Mouse (Mus musculus) ES-Bruce4 (cell line): Measurements from ENCODE around the gene Ifna5.
"Not testable (repeated sequence)": the region's sequence is repeated elsewhere in the genome, so short reads cannot be mapped to it uniquely, and the experiment has no call there.

Experiments used
- CTCF ChIP-seq: IDR thresholded peaks from one replicate; pipeline ENCODE4 v1.8.1; 2011; ENCODE audit warnings: low read depth, low read length
- EP300 ChIP-seq: IDR thresholded peaks from 2 replicates; pipeline ENCODE4 v1.6.1; 2011; ENCODE audit warnings: low read depth, low read length; ENCODE audit not compliant: insufficient read depth
- POLR2A ChIP-seq: IDR thresholded peaks from one replicate; pipeline ENCODE4 v1.8.1; 2011; ENCODE audit warnings: low read length; ENCODE audit not compliant: insufficient read depth

- TF ChIP-seq POLR2A, CTCF, EP300: not testable (repeated sequence)
Measured at GRCm38 (mm10) chr4:88793936-88794675, 41.2 kb upstream of the Ifna5 start, which contains the start of gene Gm13275.
